Mouse (Mus musculus) left cerebral cortex, adult 2 months (tissue): ENCODE measurements around the gene Wee2. TPM values are rescaled to one million over a fixed set of nuclear protein-coding genes. Genes with fewer than 3 reads are reported as not detected.

ENCODE experiments used
- DNase-seq, 2 experiments: peaks; one replicate each; pipeline ENCODE4 v3.0.0; 2021 to 2022; ENCODE audit warnings: low spot score in 2 of 2, mixed read lengths in 1 of 2; ENCODE audit errors: extremely low spot score in 1 of 2
- H3K27ac ChIP-seq: fragments of 200-600 bp; 2 replicates; pipeline ENCODE4 v1.8.1; 2022
- H3K4me3 ChIP-seq: fragments of 200-600 bp; 2 replicates; pipeline ENCODE4 v1.8.1; 2022
- CTCF ChIP-seq: fragments of 200-600 bp; IDR thresholded peaks from 2 replicates; pipeline ENCODE4 v1.8.1; 2022; ENCODE audit warnings: antibody characterized with exemption, mild to moderate bottlenecking, moderate library complexity
- intact Hi-C: fragments of 180-260 bp; cut with DNase I; formaldehyde crosslinking; loops from one replicate; pipeline ENCODE4 v1.15.1; 2025
- long read RNA-seq, 2 experiments: library from polyadenylated mRNA; stranded (forward); transcript quantifications; one replicate each; pipeline ENCODE4 v2.0.0; 2021; ENCODE audit warnings: borderline mapping rate in 2 of 2
- total RNA-seq, 2 experiments: library from RNA; stranded (reverse); gene quantifications; 2 replicates each; pipeline ENCODE4 v1.2.3; 2021

The Wee2 gene
- total RNA-seq, result under 1 TPM in 1 of 2 experiments, not detected in 1; 0.41 TPM
- long read RNA-seq, experiment 1, result 0 reads
- long read RNA-seq, experiment 2, result 0 reads

DNA sequence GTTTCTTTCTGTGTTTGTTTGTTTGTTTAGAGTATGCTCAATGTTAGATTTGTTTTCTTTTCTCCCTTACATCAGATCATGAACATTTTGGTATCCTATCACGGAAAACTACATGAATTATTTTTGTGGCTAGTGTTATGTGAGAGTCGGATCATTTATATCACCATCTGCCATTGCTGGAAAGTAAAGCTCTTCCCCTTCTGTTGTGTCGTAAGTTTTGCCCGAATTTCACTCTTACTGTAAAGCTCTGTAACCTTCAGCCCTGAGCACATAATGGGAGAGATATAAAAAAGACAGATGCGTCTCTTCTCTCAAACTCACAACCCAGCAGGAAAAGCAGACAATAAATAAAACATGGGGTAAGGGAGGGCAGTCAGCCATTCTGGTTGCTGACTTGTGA, at the start of gene Wee2:
TSS of gene Wee2 (plus strand) at position 153 of the 400 bp plus-strand sequence.
- no peak within 1 kb of the TSS for H3K4me3 ChIP-seq
- TF ChIP-seq CTCF, result no peak
- no peak within 1 kb of the TSS for H3K27ac ChIP-seq
- DNase-seq, result no peak
- intact Hi-C loops, result loop anchor here (2.0 kb wide), 1 partner anchor 32 kb away; the partner anchor contains the start of gene Ssbp1

DNA sequence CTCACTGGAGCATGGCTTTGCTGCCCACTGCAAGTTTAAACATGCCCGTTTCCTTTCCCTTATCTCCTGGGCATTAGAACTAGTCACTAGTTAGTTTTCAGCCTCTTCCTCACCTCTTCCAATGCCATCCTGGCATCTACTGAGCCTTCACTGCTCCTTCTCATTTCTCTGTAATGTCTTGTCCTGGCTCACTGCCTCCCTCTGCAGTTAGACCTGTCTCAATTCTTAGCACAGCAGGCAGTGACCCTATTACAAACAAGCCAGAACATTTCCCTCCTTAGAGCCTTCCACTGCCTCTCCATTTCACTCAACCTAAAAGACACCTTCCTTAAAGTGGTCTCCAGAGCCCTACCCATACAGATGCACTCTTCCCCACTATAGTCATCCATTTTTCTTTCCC, 47.9 kb upstream of the Wee2 start:
- Histone ChIP-seq H3K4me3 (no peak overlapping the region), H3K27ac (no peak overlapping the region)
- peak; percentile 35 for TF ChIP-seq CTCF
- intact Hi-C loops, result loop anchor here (5.0 kb wide), 1 partner anchor 154 kb away; no protein-coding TSS in a partner anchor
- no peak for DNase-seq

DNA sequence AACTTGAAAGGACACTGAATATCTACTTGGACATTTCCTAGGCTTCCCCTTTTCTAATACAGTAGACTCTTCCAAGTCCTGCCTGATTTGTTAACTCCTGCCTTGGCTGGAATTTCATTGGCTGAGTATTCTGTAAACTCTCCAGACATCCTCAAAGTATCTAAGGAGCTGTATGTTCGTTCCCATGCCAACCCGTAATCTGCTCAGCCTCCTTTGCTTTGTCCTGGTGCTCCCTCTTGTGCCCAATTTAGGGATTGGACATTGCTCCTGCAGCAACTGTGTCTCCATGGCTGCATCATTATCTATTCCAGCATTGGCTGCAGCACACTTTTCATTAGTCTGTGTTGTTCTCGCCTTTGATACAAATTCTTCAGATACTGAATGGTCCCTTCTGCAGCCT, 45.7 kb upstream of the Wee2 start:
- H3K27ac ChIP-seq, result no peak overlapping the region; the same call in 1 of the 2 replicates
- no peak overlapping the region for H3K4me3 ChIP-seq
- intact Hi-C loops, result loop anchor here (2.0 to 5.0 kb wide), 2 partner anchors 156 to 522 kb away; no protein-coding TSS in a partner anchor
- peak; percentile 88 for TF ChIP-seq CTCF
- DNase-seq, result peak; percentile 84 to 88

DNA sequence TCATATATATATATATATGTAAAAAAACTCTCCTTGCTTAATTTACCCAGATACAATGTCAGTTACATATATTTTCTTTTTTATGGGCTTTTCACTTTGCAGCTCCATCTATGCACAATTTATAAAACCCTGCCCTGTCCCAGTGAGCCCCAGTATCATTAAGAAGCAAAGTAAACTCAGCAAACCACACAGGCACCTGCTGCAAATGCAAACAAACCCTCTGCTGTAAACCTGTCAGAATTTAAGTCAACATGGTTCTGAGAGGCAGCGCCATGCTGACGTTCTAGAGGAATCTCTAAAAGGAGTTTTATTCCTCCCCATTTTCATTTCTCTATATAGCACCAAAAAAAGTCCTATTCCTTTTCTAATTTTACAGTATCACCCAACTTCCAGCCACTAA, 36.9 kb upstream of the Wee2 start:
- Histone ChIP-seq H3K27ac (no peak overlapping the region), H3K4me3 (no peak overlapping the region)
- no peak for DNase-seq
- intact Hi-C loops, result no loop called here
- no peak for TF ChIP-seq CTCF

DNA sequence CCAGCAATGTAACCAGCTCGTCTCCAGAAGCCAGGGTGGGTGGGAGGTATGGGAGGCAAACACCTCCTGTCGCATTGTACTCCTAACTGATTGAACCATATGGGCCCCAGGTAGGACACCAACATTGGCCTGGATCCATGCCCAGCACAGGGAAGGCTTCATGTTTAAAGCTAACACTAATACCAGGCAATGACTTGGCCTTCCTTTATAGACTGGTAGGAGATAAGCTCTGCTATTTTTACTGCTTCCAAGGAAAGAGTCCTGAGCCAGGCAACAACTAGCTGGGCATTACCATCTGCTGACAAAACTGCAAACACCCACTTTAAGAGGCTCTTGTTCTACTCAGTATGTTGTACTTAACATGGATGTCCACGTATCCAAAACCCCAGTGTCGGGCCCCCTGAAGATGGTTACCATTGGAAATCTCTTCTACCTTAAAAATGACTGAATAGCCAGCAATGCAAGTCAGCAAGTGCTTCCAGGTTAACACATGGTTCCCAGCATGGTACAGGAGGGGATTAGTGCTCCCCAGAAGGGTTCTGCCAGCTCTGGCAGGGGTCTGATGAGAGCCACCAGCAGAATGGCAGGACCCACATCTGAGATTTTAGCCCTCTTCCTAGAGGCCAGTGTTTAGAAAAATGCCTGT, 35.1 kb upstream of the Wee2 start:
- Histone ChIP-seq H3K27ac (0 out of 2 replicates have a peak overlapping the region, but pooled peaks have one; percentile 19), H3K4me3 (no peak overlapping the region)
- intact Hi-C loops, result no loop called here
- peak in 1 of 2 experiments; percentile 35 for DNase-seq
- no peak for TF ChIP-seq CTCF

DNA sequence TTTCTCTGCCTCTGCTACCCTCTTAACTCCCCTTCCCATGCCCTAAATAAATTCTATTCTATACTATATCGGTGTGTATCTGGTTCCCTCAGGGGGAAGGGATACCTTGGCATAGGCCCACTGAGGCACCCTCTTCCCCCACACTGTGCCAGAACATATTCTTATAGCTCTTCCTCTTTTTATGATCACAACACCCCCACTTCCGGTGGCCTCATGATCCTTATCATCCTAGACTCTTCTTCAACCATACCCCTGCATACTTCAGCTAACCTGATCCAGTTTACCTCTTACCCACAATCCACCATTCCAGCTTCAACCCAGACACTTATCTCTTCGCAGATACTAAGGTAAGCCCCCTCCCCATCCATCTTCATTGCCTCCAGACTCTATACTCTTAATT, 27.8 kb upstream of the Wee2 start:
- H3K27ac ChIP-seq, result no peak overlapping the region
- TF ChIP-seq CTCF, result no peak
- intact Hi-C loops, result no loop called here
- no peak overlapping the region for H3K4me3 ChIP-seq
- no peak for DNase-seq

DNA sequence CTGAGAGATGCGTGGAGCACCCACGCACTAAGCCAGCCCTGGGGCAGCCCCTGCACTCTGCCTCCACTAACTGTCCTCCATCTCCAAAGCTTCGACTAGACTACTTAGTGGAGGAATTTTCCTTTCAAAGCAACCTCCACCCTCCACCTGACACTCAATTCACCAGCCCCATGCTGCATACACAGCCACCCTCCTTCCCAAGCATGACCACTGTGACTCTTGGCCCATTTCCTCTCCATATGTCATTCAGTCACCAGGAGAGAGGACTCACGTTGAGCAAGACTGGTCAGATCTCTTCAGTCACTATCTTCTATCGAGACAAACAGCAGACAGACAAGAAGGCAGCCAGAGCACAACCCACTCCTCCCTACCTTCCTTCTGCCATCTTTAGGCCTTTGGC, 25.8 kb upstream of the Wee2 start:
- TF ChIP-seq CTCF, result no peak
- intact Hi-C loops, result no loop called here
- H3K4me3 ChIP-seq, result no peak overlapping the region
- no peak for DNase-seq
- H3K27ac ChIP-seq, result no peak overlapping the region

DNA sequence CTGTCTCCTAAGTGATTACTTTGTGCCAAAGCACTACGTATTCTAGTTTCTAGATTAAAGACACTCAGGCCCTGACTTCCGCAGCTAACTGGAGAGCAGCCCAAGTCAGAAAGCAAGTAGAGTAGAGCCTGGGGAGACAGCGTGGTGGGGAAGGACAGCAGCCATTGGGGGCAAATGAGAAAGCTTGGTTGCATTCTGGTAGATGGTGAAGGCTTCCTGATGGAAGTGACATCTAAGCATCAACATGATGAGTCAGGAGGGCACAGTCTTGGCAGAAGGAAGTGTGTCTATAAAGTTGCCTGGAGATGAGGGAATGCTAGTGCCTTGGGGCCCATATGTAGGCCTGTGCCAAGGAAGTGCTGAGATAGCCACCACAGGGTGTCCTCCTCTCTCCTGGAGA, 25.3 kb upstream of the Wee2 start:
- Histone ChIP-seq H3K4me3 (no peak overlapping the region), H3K27ac (no peak overlapping the region)
- no peak for TF ChIP-seq CTCF
- DNase-seq, result no peak
- intact Hi-C loops, result no loop called here

DNA sequence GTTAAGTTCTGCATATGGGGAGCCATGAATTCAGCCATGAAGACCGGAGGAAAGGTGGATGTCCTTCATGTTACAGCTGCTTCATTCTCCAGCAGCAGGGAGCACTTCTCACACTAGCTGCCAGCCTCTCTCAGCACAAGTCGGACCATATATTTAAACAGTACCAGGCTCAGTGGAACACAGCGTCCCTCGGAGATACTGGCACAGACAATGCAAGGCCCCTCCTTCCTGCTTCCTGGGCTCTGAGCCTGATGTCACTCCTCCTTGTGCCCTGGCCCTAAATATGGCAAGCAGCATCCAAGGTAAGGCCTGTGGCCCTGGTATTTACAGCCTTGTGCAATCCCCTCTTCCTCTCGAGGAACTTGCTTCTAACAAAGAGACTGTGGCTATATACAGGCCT, 23.1 kb upstream of the Wee2 start:
- intact Hi-C loops, result no loop called here
- DNase-seq, result no peak
- no peak for TF ChIP-seq CTCF
- H3K4me3 ChIP-seq, result no peak overlapping the region
- no peak overlapping the region for H3K27ac ChIP-seq

DNA sequence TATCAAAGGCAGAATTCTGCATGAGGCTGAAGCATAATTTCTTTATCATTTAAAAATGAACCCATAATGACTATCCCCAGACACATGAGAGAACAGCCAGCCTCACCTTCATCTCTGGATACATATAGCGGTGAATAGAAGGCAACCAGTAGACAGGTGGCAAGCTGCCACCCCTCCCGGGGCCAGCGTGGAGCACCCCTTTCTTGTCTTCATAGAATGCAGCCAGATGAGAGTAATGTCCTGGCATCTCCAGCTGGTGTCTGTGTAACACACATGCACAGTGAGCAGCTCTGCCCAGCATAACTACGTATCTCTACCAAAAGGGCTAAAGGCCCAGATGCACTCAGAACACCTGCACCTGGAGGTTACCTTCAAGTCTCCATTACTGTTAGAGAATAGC, 20.5 kb upstream of the Wee2 start:
- H3K27ac ChIP-seq, result no peak overlapping the region
- no peak for DNase-seq
- TF ChIP-seq CTCF, result no peak
- intact Hi-C loops, result no loop called here
- H3K4me3 ChIP-seq, result no peak overlapping the region

DNA sequence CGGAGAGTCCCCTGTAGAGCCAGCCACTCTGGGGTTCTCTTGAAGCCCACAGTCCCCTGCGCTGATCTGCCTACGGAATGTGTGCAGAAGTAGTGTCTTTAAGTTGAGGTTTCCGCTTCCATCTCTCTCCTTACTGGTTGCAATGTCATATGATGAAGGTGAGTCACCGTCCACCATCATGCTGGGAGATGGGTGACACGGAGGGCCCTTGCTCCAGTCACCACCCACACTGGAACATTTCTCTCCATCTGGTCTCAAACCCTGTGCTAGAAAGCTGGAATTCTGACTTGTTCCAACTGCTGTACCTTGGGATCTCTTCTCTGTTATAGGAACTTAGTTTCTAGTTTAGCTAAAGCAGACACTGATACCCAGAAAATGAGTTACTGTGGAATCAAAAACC, 17.8 kb upstream of the Wee2 start:
- intact Hi-C loops, result loop anchor here (5.0 kb wide), 1 partner anchor 51 kb away; the partner anchor contains the start of gene Ssbp1
- H3K4me3 ChIP-seq, result no peak overlapping the region
- no peak for TF ChIP-seq CTCF
- no peak for DNase-seq
- H3K27ac ChIP-seq, result no peak overlapping the region

DNA sequence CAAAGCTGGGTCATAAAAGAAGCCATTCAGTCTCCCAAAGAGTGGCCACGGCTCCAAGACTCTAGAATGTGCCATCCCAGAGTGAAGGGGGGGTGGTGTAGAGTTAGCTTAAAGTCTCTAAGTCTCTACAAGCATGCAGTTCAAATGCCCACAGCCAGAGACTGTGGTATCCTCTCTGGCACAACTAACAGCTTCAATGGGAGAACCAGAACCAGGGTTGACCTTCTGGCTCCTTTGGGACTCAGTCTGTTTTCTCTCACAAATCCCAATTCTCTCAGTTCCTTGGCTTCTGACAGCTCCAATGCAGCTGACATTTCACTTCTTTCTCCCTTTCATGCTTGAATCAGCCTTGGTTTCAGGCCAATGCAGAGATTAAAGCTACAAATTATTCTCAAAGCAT, 15.9 kb upstream of the Wee2 start:
- intact Hi-C loops, result loop anchor here (5.0 kb wide), 1 partner anchor 49 kb away; the partner anchor contains the start of gene Ssbp1
- no peak for DNase-seq
- H3K27ac ChIP-seq, result no peak overlapping the region
- TF ChIP-seq CTCF, result no peak
- no peak overlapping the region for H3K4me3 ChIP-seq

DNA sequence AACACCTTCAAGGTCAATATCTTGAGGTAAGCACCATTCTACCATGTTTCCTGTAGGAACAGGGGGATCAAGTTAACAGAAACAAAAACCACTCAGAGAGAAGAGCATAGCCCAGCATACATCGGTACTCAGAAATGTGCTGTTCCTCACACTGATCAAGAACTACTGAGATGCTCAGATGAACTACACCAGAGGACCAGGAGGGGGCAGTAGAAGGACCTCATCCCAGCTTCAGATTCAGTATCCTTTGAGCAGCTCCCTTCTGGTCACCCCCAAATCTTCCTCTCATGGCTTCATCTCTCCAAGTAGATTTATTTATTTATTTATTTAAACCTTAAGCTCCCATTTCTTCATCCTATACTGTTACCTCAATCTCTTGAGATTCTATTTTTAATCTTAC, 15.1 kb upstream of the Wee2 start:
- H3K27ac ChIP-seq, result no peak overlapping the region

More for the DNA sequence above, 15.1 kb upstream of the Wee2 start:
- intact Hi-C loops, result loop anchor here (5.0 kb wide), 1 partner anchor 49 kb away; the partner anchor contains the start of gene Ssbp1
- DNase-seq, result no peak
- no peak overlapping the region for H3K4me3 ChIP-seq
- peak; percentile 75 for TF ChIP-seq CTCF
